Mouse (Mus musculus): ENCODE results near the gene Zc3h10.

DNA sequence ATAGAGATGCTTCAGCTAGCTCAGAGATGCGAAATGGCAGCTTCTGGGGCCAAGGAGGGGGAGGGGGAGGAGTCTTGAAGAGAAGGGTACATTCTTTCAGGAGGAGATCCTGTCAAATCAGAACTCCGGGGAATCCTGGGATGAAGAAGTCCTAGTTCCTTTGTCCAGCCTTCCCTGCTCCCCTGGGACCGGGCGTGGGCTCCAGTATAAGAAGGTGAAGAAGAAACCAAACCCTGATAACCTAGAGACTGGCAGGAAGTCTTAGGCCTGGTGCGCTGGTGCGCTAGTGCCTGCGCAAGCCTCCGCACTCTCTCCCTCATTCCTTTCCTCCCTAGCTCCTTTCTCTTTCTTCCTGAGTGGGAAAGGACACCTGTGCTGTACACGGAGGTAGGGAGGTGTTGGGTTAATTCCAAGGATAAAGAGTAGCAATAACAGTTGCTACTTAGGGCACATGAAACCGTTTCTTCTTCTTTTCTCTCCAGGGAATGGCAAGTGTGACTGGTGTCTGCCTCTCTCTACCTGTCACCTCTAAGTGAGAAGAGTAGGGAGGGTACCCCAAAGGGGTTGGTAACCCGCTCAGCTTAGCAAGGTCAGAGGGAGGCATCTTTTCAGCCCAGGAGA, 23.4 kb downstream of the Zc3h10 start:
- TF ChIP-seq POLR2A (IDR thresholded peaks at IDR 0.05; ENCODE audit: insufficient read depth, low read length) (no peak), CTCF (IDR thresholded peaks at IDR 0.05; ENCODE audit: low read depth, low read length) (no peak)
